Mouse (Mus musculus) G1E (cell line): ENCODE measurements around the gene Clcnka. TPM values are rescaled to one million over a fixed set of nuclear protein-coding genes. Genes with fewer than 3 reads are reported as not detected.

Experiments used
- ATAC-seq: 2 replicates; pipeline ENCODE4 v1.8.0; 2016; ENCODE audit warnings: mild to moderate bottlenecking; ENCODE audit not compliant: insufficient number of reproducible peaks, poor library complexity, low FRiP score, severe bottlenecking; ENCODE audit errors: extremely low read depth
- DNase-seq: peaks from one replicate; pipeline ENCODE4 v3.0.0; 2012; ENCODE audit warnings: low spot score
- H3K27me3 ChIP-seq: 2 replicates; pipeline ENCODE4 v1.6.1; 2012; ENCODE audit warnings: mild to moderate bottlenecking, low read length, inconsistent platforms; ENCODE audit not compliant: insufficient read depth
- H3K36me3 ChIP-seq: replicated peaks from 2 replicates; pipeline ENCODE3; 2012; ENCODE audit warnings: mild to moderate bottlenecking, inconsistent platforms
- H3K4me1 ChIP-seq: 2 replicates; pipeline ENCODE4 v1.6.1; 2012; ENCODE audit warnings: low read depth, low read length, inconsistent platforms, mixed read lengths; ENCODE audit not compliant: insufficient read depth
- H3K4me3 ChIP-seq: 2 replicates; pipeline ENCODE4 v1.5.1; 2012; ENCODE audit warnings: low read depth, mild to moderate bottlenecking, inconsistent platforms, low read length, moderate library complexity, mixed read lengths
- H3K9me3 ChIP-seq: replicated peaks from 2 replicates; pipeline ENCODE4 v1.6.1; 2012; ENCODE audit warnings: inconsistent platforms
- CTCF ChIP-seq: IDR thresholded peaks from 2 replicates; pipeline ENCODE4 v1.5.1; 2012; ENCODE audit warnings: low read depth, low read length, inconsistent platforms, mixed read lengths
- GATA1 ChIP-seq: IDR thresholded peaks from 2 replicates; pipeline ENCODE4 v1.6.1; 2012; ENCODE audit warnings: borderline replicate concordance, low read length, inconsistent platforms, mixed read lengths
- GATA2 ChIP-seq: IDR thresholded peaks from 2 replicates; pipeline ENCODE4 v1.6.1; 2012; ENCODE audit warnings: low read depth, low read length, inconsistent platforms, borderline replicate concordance
- POLR2AphosphoS5 ChIP-seq: IDR thresholded peaks from 2 replicates; pipeline ENCODE4 v1.6.1; 2012; ENCODE audit warnings: low read depth, low read length, inconsistent platforms; ENCODE audit not compliant: insufficient replicate concordance
- TAL1 ChIP-seq: conservative IDR thresholded peaks from 2 replicates; pipeline ENCODE4 v1.6.1; 2012; ENCODE audit warnings: low read depth, low read length, inconsistent platforms, mixed read lengths
- polyA plus RNA-seq: library from polyadenylated mRNA; stranded (reverse); fragments of >175 nt; gene quantifications from 2 replicates; pipeline ENCODE4 v1.2.3, GENCODE M21; 2012
- total RNA-seq, 2 experiments: library from RNA; stranded (forward) in 1 of 2; stranded (reverse) in 1 of 2; fragments of 200-1000 nt in 1 of 2; fragments of >200 nt in 1 of 2; fragmentation: Nextera tagmentation in 1 of 2; gene quantifications; 2 replicates each; pipeline ENCODE4 v1.2.3; 2014 to 2017

Gene Clcnka
- total and polyA plus RNA-seq, 3 experiments = not detected

GRCm38 (mm10) chr4:141429847-141430246 is 31.3 kb upstream of the Clcnka start:
- no peak for TF ChIP-seq TAL1
- no peak for TF ChIP-seq POLR2AphosphoS5
- no peak for TF ChIP-seq GATA1
- TF ChIP-seq CTCF = 0 out of 2 replicates have a peak, but pooled peaks have one; percentile 23
- no peak for ATAC-seq
- peaks cover 12% of the 10 kb centered on the region; the same call in 1 of the 2 replicates for H3K27me3 ChIP-seq
- no peak overlapping the region for H3K4me3 ChIP-seq
- H3K36me3 ChIP-seq = no peaks in the 10 kb centered on the region
- no peaks in the 10 kb centered on the region for H3K4me1 ChIP-seq
- DNase-seq = no peak
- H3K9me3 ChIP-seq = no peaks in the 10 kb centered on the region

- ATAC-seq (no peak), DNase-seq (no peak)
- TF ChIP-seq POLR2AphosphoS5 = no peak
- no peak overlapping the region for H3K4me3 ChIP-seq
- no peaks in the 10 kb centered on the region for H3K4me1 ChIP-seq
- H3K27me3 ChIP-seq = peaks cover 12% of the 10 kb centered on the region; the same call in 1 of the 2 replicates
- no peaks in the 10 kb centered on the region for H3K36me3 ChIP-seq
- no peaks in the 10 kb centered on the region for H3K9me3 ChIP-seq
These were observed 30.9 kb upstream of the Clcnka start for GRCm38 (mm10) chr4:141429381-141429780.

GRCm38 (mm10) chr4:141427921-141428320 is 29.4 kb upstream of the Clcnka start:
- ATAC-seq (no peak), DNase-seq (no peak)
- no peak for TF ChIP-seq TAL1
- TF ChIP-seq GATA1 = no peak
- no peak for TF ChIP-seq GATA2
- TF ChIP-seq POLR2AphosphoS5 = no peak
- Histone ChIP-seq H3K9me3 (no peaks in the 10 kb centered on the region), H3K36me3 (no peaks in the 10 kb centered on the region), H3K4me3 (no peak overlapping the region), H3K27me3 (peaks cover 17% of the 10 kb centered on the region; the same call in 1 of the 2 replicates), H3K4me1 (no peaks in the 10 kb centered on the region)

- DNase-seq (no peak), ATAC-seq (no peak)
- TF ChIP-seq TAL1 = no peak
- TF ChIP-seq POLR2AphosphoS5 = no peak
- TF ChIP-seq GATA1 = no peak
- no peak for TF ChIP-seq GATA2
- no peak for TF ChIP-seq CTCF
- Histone ChIP-seq H3K27me3 (peaks cover 21% of the 10 kb centered on the region; the same call in 1 of the 2 replicates), H3K9me3 (no peaks in the 10 kb centered on the region), H3K4me3 (no peak overlapping the region), H3K4me1 (no peaks in the 10 kb centered on the region), H3K36me3 (no peaks in the 10 kb centered on the region)
These were observed 28.5 kb upstream of the Clcnka start for GRCm38 (mm10) chr4:141426796-141427745.

- no peak for DNase-seq
- no peaks in the 10 kb centered on the region for H3K4me1 ChIP-seq
- ATAC-seq = no peak
These were observed 27.3 kb upstream of the Clcnka start for GRCm38 (mm10) chr4:141425484-141426479.

GRCm38 (mm10) chr4:141423691-141424431 is 25.3 kb upstream of the Clcnka start:
- Histone ChIP-seq H3K4me1 (no peaks in the 10 kb centered on the region), H3K36me3 (no peaks in the 10 kb centered on the region), H3K4me3 (no peak overlapping the region), H3K9me3 (no peaks in the 10 kb centered on the region), H3K27me3 (peaks cover 33% of the 10 kb centered on the region; the same call in 1 of the 2 replicates)
- ATAC-seq (no peak), DNase-seq (no peak)
- no peak for TF ChIP-seq POLR2AphosphoS5

More at GRCm38 (mm10) chr4:141425484-141426479, 27.3 kb upstream of the Clcnka start:
- H3K36me3 ChIP-seq = no peaks in the 10 kb centered on the region
- no peaks in the 10 kb centered on the region for H3K9me3 ChIP-seq
- H3K27me3 ChIP-seq = peaks cover 27% of the 10 kb centered on the region; the same call in 1 of the 2 replicates
- TF ChIP-seq GATA1 = no peak
- H3K4me3 ChIP-seq = no peak overlapping the region
